Mouse (Mus musculus) midbrain, embryonic 12.5 days (tissue): Measurements from ENCODE around the gene Fam110a. TPM values are rescaled to one million over a fixed set of nuclear protein-coding genes. Genes with fewer than 3 reads are reported as not detected.
A peak's percentile ranks its signal among the peaks of the same experiment; 100 is the strongest.

ENCODE experiments used
- ATAC-seq: fragments of 200-750 bp; cut with Nextera tagmentation; 2 replicates; pipeline ENCODE4 v1.8.0; 2017; ENCODE audit warnings: low read depth, moderate TSS enrichment, moderate library complexity; ENCODE audit not compliant: low FRiP score
- H3K27ac ChIP-seq: fragments of 300-500 bp; sonication (generic); replicated peaks from 2 replicates; pipeline ENCODE4 v1.5.1; 2016; ENCODE audit warnings: mild to moderate bottlenecking
- H3K27me3 ChIP-seq: fragments of 300-500 bp; sonication (generic); 2 replicates; pipeline ENCODE4 v1.6.1; 2016; ENCODE audit warnings: mild to moderate bottlenecking
- H3K36me3 ChIP-seq: fragments of 300-500 bp; sonication (generic); 2 replicates; pipeline ENCODE4 v1.6.1; 2016
- H3K4me1 ChIP-seq: fragments of 300-500 bp; sonication (generic); 2 replicates; pipeline ENCODE4 v1.6.1; 2016
- H3K4me2 ChIP-seq: fragments of 300-500 bp; sonication (generic); replicated peaks from 2 replicates; pipeline ENCODE4 v1.6.1; 2016; ENCODE audit warnings: mild to moderate bottlenecking, moderate library complexity
- H3K4me3 ChIP-seq: fragments of 300-500 bp; sonication (generic); 2 replicates; pipeline ENCODE4 v1.5.1; 2016; ENCODE audit warnings: mild to moderate bottlenecking
- H3K9ac ChIP-seq: fragments of 300-500 bp; sonication (generic); replicated peaks from 2 replicates; pipeline ENCODE4 v1.6.1; 2016; ENCODE audit warnings: mild to moderate bottlenecking, moderate library complexity
- H3K9me3 ChIP-seq: fragments of 300-500 bp; sonication (generic); 2 replicates; pipeline ENCODE4 v1.6.1; 2016; ENCODE audit warnings: mild to moderate bottlenecking
- WGBS: fragments of 180-500 bp; shearing (Covaris S2); methylation state at CpG from one replicate; pipeline ENCODE4 v1.1.7; 2016; 5-methylcytosine and 5-hydroxymethylcytosine counted together
- polyA plus RNA-seq: library from polyadenylated mRNA; unstranded; fragments of >200 nt; fragmentation: Nextera tagmentation; extraction: Ambion mirVana; gene quantifications from 2 replicates; pipeline ENCODE4 v1.2.1, GENCODE M21; 2016

Gene Fam110a
- polyA plus RNA-seq, 1 experiment from 2014 or later = 114 TPM

DNA sequence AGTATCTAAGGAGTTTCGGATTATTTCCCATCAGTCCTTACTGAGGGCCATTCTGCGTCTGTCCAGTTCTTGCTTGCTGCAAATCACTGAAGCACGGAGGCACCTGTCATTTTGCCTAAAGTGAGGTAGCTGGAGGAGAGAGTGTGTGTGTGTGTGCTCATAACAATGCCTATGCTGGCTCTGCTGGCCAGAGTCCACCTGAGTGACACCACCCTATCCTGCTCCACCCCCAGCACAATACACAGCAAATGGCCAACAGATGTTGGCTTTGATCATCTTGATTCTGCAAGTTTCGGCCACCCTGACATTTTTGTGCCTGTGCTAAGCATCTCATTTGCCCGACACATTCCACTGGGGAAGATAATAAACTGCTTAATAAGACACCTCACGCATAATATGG is 1.5 kb downstream of the Fam110a start:
- Histone ChIP-seq H3K9me3 (no peaks in the 10 kb centered on the region), H3K4me1 (peaks cover 59% of the 10 kb centered on the region), H3K36me3 (peaks cover 5% of the 10 kb centered on the region; the same call in 1 of the 2 replicates), H3K4me2 (peak overlapping the region; percentile 74), H3K27me3 (no peaks in the 10 kb centered on the region), H3K27ac (no peak overlapping the region), H3K9ac (peak overlapping the region; percentile 69; the same call in 1 of the 2 replicates), H3K4me3 (peak overlapping the region; percentile 68)
- no peak for ATAC-seq
- 72% methylated on average over 6 of the region's 6 CpGs for WGBS

DNA sequence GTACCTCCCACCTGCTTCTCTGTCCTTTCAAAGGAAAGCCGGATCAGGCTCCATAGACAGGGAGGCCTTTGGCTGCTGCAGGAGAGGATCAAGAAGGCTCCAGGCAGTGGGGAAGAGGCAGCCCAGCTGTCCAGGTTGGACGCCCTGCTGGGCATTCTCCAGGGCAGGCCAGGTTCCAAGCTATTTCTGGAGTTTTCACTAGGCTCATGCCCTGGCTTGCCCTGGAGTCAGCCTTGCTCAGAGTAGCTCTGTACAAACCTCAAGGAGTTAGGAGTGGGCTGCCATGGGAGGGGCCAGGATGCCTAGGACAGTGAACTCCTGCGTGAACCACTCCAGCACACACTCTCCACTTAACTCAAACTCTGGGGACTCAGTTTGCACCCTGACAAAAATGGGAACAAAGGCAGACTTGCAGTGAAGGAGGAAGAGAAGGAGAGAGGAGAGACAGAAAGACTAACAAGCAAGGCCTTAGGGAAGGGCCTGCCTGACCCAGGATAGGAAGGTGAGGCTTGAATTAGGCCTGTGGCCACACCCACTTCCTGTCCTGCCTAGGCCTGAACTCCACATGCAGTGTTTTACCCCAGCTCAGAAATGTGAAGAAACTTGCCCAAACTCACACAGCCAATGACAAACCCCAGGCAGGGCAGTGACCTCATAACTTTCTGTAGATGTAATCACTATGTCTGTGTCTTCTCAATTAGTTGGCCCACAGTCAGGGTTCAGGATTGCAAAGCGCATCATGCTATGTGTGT is 2.2 kb downstream of the Fam110a start:
- 78% methylated on average over 4 of the region's 4 CpGs for WGBS
- Histone ChIP-seq H3K4me3 (peak overlapping the region; percentile 68; the same call in 1 of the 2 replicates), H3K4me1 (peaks cover 65% of the 10 kb centered on the region), H3K9me3 (no peaks in the 10 kb centered on the region), H3K27me3 (no peaks in the 10 kb centered on the region), H3K27ac (peak overlapping the region; percentile 32; the same call in 1 of the 2 replicates), H3K36me3 (peaks cover 5% of the 10 kb centered on the region; the same call in 1 of the 2 replicates), H3K9ac (0 out of 2 replicates have a peak overlapping the region, but pooled peaks have one; percentile 34), H3K4me2 (peak overlapping the region; percentile 74)
- no peak for ATAC-seq

DNA sequence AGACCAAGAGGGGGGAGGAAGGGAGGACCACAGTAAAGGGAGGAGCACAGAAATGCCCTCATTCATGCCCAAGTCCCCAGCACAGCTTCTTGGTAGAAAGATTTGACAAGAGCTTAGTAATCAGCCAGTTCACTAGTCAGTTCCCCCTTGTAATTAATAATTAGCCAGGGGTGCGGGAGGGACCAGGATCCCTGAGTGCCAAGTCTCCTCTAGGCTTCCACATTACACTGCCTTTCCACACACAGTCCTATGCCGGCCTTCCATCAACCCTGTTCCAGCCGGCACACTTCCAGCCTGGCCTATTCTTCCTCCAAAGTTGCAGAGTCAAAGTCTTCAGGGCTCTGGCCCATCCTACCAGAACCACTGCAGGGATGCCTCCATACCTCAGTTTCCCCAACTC is 4.0 kb downstream of the Fam110a start:
- ATAC-seq = no peak
- WGBS = 89% methylated on average over 3 of the region's 3 CpGs
- Histone ChIP-seq H3K4me1 (peaks cover 83% of the 10 kb centered on the region), H3K27me3 (0 out of 2 replicates have a peak, but pooled peaks cover 10% of the 10 kb centered on the region), H3K27ac (no peak overlapping the region), H3K4me3 (no peak overlapping the region), H3K4me2 (no peak overlapping the region), H3K9me3 (no peaks in the 10 kb centered on the region), H3K36me3 (peaks cover 5% of the 10 kb centered on the region; the same call in 1 of the 2 replicates), H3K9ac (0 out of 2 replicates have a peak overlapping the region, but pooled peaks have one; percentile 5)

GRCm38 (mm10) chr2:151975295-151975694 is 4.7 kb downstream of the Fam110a start:
- Histone ChIP-seq H3K36me3 (peaks cover 5% of the 10 kb centered on the region; the same call in 1 of the 2 replicates), H3K9me3 (no peaks in the 10 kb centered on the region), H3K27ac (no peak overlapping the region), H3K4me3 (no peak overlapping the region), H3K4me1 (peaks cover 84% of the 10 kb centered on the region), H3K4me2 (no peak overlapping the region), H3K9ac (no peak overlapping the region), H3K27me3 (0 out of 2 replicates have a peak, but pooled peaks cover 10% of the 10 kb centered on the region)
- 90% methylated on average over 5 of the region's 5 CpGs for WGBS
- ATAC-seq = no peak

DNA sequence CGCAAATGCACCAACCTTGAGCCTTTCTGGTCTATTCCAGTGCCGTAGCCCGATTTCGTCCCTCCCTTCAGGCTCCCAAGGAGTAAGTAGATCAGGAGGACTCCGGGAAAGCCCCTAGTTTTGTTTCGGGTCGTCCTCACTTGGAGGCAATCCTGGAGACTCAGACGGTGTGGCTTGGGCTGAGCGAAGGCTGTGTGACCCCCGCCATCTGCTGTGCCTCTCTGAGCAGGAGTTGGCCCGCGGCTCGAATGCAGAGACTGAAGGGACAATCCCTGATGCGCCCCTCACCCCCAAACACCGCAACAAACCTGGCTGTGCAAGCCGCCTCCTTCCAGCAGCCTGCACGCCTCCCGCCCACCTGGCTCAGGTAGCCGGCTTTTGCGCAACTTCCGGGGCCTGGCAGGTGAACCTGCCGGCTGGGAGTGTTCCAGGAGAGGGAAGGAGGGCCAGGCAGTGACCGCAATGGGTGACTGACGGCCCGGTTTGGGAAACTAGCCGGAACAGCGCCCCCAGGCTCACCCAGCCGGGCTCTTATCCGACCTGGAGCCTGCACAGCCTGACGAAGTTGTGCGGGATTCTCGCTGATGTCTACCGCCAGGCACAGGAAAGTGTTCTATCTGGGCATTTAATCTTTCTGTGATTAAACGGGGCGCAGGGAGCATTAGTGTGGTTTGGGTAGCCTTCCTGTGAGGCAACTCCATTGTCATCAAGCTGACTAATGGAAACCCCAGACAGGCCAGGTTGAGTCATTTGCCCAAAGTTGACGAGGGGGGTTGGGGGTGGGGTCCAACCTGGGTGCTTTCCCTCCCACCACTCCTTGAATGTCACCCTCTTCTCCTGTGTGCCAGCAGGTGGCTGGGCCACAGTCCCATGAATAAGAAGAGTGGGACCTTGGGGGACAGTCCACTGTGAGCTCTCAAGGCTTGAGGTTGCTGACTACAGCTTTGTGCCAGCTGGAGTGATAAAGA is 6.1 kb downstream of the Fam110a start:
- Histone ChIP-seq H3K4me2 (peak overlapping the region; percentile 66), H3K36me3 (peaks cover 18% of the 10 kb centered on the region), H3K27me3 (0 out of 2 replicates have a peak, but pooled peaks cover 10% of the 10 kb centered on the region), H3K4me1 (peaks cover 88% of the 10 kb centered on the region), H3K9me3 (no peaks in the 10 kb centered on the region), H3K4me3 (peak overlapping the region; percentile 42), H3K27ac (peak overlapping the region; percentile 93), H3K9ac (peak overlapping the region; percentile 63)
- peak; percentile 11; the same call in 1 of the 2 replicates for ATAC-seq
- 5% methylated on average over 36 of the region's 36 CpGs for WGBS

DNA sequence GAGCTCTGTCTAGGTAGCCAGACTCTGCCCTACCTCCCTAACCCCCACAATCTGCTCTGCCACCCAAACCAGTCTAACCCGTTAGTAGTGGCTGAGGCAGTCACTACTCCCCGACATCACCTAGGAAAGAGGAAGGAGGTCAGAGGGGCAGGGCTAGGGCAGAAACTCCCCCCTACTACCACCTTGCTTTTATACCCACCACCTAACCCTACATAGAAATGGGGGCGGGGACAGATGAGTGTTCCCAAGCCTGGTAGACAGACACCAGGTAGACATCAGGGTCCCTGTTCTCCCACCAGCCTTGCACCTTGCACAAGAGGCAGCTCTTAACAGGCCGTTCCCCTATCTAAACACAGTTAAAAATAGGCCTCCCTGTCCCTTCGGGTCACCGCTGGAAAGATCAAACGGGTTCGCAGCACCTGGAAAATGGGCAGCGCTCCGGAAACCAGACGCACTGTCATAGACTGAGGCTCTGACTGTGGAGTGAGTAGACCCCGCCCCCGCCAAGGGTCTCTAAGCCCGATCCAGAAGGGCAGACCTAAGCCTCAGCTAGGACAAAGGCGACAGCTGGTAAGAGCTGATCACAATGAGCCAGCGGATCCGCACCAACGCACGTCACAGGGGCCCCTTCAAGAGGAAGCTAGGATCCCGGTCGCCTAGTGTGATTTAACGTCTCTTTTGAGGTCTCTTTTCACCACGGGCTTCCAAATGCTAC is 7.0 kb downstream of the Fam110a start:
- Histone ChIP-seq H3K36me3 (peaks cover 25% of the 10 kb centered on the region), H3K4me3 (peak overlapping the region; percentile 42), H3K27me3 (0 out of 2 replicates have a peak, but pooled peaks cover 10% of the 10 kb centered on the region), H3K27ac (peak overlapping the region; percentile 93), H3K9me3 (no peaks in the 10 kb centered on the region), H3K4me1 (peaks cover 88% of the 10 kb centered on the region), H3K9ac (peak overlapping the region; percentile 63), H3K4me2 (peak overlapping the region; percentile 66)
- peak; percentile 82 for ATAC-seq
- WGBS = 9% methylated on average over 23 of the region's 23 CpGs

DNA sequence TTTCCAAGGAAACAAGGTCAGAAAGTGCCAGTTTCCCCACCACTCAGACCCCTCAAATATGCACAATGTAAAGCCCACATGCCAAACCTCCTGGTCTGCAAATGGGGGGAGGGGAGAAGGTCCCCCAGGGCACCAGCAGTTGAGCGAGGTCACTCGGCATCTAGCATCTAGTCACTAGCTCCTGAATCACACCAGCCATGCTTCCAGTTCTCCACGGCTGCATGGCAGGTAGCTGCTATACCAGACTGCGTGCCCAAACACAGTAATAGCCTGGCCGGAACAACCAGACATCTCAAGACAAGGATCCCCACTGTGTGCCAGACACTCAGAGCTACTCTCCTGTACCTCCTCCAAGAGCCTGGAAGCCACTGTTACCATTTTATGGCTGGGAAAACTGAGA is 8.3 kb downstream of the Fam110a start:
- Histone ChIP-seq H3K9ac (no peak overlapping the region), H3K36me3 (peaks cover 25% of the 10 kb centered on the region), H3K4me1 (peaks cover 88% of the 10 kb centered on the region), H3K9me3 (no peaks in the 10 kb centered on the region), H3K27ac (no peak overlapping the region), H3K4me3 (no peak overlapping the region), H3K27me3 (0 out of 2 replicates have a peak, but pooled peaks cover 10% of the 10 kb centered on the region), H3K4me2 (peak overlapping the region; percentile 76)
- ATAC-seq = no peak
- WGBS = 78% methylated on average over 5 of the region's 5 CpGs

GRCm38 (mm10) chr2:151970191-151971172 is 9.5 kb downstream of the Fam110a start:
- peaks cover 86% of the 10 kb centered on the region for H3K4me1 ChIP-seq
- H3K36me3 ChIP-seq = peaks cover 20% of the 10 kb centered on the region
- H3K9me3 ChIP-seq = no peaks in the 10 kb centered on the region
- peak overlapping the region; percentile 78 for H3K9ac ChIP-seq
- H3K4me3 ChIP-seq = peak overlapping the region; percentile 53
- peak overlapping the region; percentile 76 for H3K4me2 ChIP-seq
- ATAC-seq = peak; percentile 80
- 0 out of 2 replicates have a peak, but pooled peaks cover 10% of the 10 kb centered on the region for H3K27me3 ChIP-seq
- WGBS = 42% methylated on average over 53 of the region's 53 CpGs
- peak overlapping the region; percentile 90 for H3K27ac ChIP-seq

DNA sequence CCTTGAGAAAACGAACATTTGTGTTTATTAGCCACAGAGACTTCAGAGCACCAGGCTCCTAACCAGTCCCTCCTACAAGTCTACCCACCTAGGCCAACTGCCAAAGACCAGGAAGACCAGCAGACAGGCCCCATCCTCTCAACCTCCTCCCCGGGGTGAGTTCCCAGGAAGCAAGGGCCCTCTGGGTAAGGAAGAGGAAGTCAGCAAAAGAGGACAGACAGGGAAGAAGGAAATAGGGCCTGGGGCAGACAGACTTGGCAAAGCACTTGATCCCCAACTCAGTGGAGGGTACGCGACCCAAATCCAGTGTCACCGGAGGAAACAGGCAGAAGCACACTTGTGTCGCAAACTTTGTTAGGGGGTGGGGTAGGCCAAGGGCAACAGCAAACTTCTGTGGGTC is 10.6 kb downstream of the Fam110a start:
- peak overlapping the region; percentile 90; the same call in 1 of the 2 replicates for H3K27ac ChIP-seq
- no peaks in the 10 kb centered on the region for H3K9me3 ChIP-seq
- H3K4me3 ChIP-seq = peak overlapping the region; percentile 53
- peak overlapping the region; percentile 78; the same call in 1 of the 2 replicates for H3K9ac ChIP-seq
- peak overlapping the region; percentile 76 for H3K4me2 ChIP-seq
- peaks cover 20% of the 10 kb centered on the region for H3K36me3 ChIP-seq
- H3K27me3 ChIP-seq = 0 out of 2 replicates have a peak, but pooled peaks cover 10% of the 10 kb centered on the region
- 90% methylated on average over 6 of the region's 6 CpGs for WGBS
- no peak for ATAC-seq
- peaks cover 88% of the 10 kb centered on the region for H3K4me1 ChIP-seq

DNA sequence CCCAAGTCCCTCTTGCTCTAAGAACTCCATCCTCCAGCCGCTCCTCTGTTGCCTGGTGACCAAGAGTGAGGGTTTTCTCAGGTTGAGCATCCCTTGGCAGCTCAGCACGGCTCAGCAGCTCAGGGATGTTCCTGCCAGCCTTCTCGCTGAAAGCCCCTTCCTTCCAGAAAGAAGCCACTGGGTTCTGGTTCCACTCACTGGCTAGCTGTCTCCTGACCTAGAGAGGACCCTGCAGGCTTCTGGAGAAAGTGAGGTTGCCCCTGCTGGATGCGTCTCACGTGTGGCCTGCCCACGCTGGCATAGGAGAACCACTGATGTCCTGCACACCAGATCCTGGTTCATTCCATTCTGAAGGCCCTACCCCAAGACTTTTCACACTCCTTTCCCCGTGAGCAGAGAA is 11.0 kb downstream of the Fam110a start:
- no peak for ATAC-seq
- 83% methylated on average over 7 of the region's 7 CpGs for WGBS
- H3K36me3 ChIP-seq = peaks cover 20% of the 10 kb centered on the region
- H3K4me2 ChIP-seq = peak overlapping the region; percentile 76
- peak overlapping the region; percentile 90 for H3K27ac ChIP-seq
- H3K9me3 ChIP-seq = no peaks in the 10 kb centered on the region
- peak overlapping the region; percentile 41 for H3K9ac ChIP-seq
- 0 out of 2 replicates have a peak, but pooled peaks cover 10% of the 10 kb centered on the region for H3K27me3 ChIP-seq
- peak overlapping the region; percentile 53 for H3K4me3 ChIP-seq
- peaks cover 88% of the 10 kb centered on the region for H3K4me1 ChIP-seq
